Mouse (Mus musculus): ENCODE results near the gene Fbf1.

DNA sequence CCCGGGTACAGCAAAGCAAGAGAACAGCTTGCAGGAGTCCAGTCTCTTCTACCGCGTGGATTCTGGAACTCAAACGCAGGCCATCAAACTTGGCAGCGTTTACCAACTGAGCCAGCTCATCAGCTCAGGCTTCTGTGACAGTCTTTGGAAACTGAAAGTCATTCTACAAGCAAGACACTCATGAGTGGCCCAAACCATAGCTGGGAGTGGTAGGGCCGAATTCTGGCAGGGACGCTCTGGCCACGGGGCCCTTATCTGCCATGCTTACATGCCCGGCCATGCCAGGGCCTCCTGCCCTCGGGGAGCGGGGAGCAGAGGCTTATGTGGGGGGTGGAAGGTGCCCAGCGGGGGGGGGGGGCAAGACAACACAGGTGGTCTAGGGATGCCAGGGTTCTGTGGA, 64.4 kb downstream of the Fbf1 start:
- no peak for TF ChIP-seq CTCF (IDR thresholded peaks at IDR 0.05)
- TF ChIP-seq POLR2A (IDR thresholded peaks at IDR 0.05; ENCODE audit: insufficient read depth, low read depth, low read length) = no peak
- no peak for TF ChIP-seq EP300 (IDR thresholded peaks at IDR 0.05; ENCODE audit: insufficient read depth, low read depth, low read length)

Measured in heart, adult 2 months (tissue).